Mouse (Mus musculus): Measurements from ENCODE around the gene Crybb2.

The Crybb2 gene

DNA sequence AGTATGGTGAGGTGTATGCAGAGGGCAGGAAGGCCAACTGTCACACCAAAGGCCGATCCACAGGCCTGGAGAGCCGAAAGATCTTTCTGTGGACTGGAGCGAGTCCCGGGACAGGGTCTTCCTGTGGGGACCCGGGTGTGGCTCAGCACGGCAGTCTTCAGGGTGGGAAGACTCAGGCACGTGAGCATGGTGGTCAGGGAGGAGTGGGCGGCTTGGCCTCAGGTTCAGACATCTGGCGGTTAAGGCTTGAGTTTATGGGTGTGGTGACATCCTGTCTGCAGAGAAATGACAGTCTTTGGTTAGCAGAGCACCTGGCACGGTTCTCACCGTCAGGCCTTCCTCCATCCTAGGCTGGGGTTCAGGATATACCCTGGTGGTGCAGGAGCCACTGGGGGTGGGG is 20.8 kb upstream of the Crybb2 start:
- DNase-seq (ENCODE audit: low read depth, low spot score), result no peak

DNA sequence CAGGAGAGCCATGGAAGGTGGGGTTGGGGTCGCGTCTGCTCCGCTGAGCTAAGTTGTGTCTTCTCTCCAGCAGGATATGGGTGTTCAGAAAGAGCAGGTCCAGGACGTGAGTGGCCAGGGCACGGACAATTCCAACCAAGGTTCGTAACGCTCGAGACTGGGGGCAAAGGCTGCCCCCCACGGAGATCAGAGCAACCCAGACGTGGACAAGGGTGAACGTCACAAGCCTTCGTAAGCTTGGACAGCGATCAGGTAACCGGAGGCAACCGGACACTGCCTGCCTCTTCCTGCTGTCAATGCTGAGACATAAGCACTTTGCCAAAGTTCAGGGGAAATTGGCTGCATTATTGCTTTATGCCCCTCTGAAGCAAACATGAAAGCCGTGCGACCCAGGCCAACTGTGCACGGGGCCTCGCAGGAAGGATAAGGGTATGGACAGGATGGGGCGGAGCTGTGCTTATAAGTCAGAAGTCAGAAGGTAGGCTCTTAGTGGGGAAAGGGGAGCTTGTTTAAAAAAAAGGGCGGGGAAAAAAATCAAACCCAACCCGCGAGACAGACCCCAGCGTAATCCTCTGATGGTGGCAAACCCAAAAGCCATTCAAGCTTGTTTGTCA is 20.3 kb upstream of the Crybb2 start:
- DNase-seq (ENCODE audit: low read depth, low spot score), result no peak

DNA sequence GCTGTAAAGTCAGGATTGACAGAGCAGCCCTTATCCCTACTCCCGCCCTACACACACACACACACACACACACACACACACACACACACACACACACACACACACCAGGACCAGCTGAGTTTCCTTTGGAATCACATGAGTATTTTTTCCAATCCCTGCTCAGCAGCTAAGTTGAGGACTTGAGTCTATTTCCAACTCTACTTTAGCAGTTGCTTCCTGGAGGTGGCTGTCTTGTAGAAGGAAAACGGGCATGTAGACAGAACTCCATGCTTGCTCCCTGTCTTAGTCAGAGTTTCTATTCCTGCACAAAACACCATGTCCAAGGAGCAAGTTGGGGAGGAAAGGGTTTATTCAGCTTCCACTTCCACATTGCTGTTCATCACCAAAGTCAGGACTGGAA is 17.5 kb upstream of the Crybb2 start:
- no peak for DNase-seq (ENCODE audit: low read depth, low spot score)

DNA sequence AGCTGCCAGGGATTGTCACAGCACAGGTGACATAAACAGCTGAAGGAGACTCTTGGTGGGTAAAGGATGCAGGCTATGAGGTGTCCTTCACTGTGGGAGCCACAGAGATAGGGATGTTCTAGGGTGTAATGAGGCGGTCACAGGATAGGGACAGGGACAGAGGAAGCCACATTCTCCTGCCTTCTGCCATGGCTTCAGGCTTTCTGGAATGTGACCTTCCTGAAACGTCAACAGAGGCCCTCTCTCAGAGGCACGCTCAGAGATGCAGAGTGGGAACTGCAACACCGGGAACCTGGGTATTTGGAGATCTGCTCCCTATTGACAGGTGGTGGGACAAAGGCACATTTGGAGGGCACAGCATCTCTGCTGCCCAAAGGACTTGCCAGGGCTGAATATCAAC is 17.1 kb upstream of the Crybb2 start:
- DNase-seq (ENCODE audit: low read depth, low spot score), result no peak

DNA sequence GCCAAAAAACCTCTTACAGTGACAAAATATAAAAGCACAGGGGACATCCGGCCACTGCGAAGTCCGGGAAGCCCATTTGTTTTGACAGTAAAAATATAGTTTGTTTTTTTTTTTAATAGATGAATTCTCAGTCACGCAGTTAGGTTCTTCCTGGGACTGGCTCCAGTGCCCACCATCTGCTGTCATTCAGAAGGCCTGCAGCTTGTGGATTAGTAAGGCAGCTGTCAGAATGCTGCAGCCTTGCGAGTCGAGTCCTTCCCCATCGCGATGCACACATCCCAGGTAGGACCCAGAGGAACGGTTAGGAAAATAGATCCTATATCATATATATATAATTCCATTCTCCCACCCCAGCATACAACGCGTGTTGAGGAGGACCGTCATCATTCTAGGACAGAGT is 16.5 kb upstream of the Crybb2 start:
- no peak for DNase-seq (ENCODE audit: low read depth, low spot score)

DNA sequence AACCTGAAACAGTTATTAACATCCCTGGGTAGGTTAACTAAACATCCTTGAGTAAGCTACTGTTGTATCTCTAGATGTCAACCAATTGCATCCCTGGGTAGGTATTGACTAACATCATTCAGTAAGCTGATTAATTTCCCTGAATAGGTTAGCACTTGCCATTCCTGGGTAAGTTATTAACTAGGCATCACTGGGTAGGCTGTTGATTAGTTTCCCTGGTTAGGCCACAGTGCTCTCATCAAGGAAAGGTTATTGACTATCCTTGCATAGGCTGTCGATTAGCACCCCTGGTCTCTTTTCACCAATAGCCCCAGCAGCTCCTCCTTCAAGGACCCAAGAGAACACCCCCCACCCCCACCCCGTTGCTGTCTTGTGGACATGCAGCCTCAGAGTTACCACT is 16.0 kb upstream of the Crybb2 start:
- no peak for DNase-seq (ENCODE audit: low read depth, low spot score)

DNA sequence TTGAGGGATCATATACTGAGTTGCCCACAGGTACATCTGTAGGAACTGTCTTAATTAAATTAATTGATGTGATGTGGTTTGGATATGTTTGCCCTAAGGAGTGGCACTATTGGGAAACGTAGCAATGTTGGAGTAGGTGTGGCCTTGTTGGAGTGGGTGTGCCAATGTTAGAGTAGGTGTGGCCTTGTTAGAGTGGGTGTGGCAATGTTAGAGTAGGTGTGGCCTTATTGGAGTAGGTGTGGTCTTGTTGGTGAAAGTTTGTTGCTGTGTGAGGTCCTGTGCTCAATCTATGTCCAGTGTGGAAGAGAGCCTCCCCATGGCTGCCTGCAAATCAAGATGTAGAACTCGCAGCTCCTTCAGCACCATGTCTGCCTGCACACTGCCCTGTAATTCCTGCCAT is 14.4 kb upstream of the Crybb2 start:
- DNase-seq (ENCODE audit: low read depth, low spot score), result no peak

DNA sequence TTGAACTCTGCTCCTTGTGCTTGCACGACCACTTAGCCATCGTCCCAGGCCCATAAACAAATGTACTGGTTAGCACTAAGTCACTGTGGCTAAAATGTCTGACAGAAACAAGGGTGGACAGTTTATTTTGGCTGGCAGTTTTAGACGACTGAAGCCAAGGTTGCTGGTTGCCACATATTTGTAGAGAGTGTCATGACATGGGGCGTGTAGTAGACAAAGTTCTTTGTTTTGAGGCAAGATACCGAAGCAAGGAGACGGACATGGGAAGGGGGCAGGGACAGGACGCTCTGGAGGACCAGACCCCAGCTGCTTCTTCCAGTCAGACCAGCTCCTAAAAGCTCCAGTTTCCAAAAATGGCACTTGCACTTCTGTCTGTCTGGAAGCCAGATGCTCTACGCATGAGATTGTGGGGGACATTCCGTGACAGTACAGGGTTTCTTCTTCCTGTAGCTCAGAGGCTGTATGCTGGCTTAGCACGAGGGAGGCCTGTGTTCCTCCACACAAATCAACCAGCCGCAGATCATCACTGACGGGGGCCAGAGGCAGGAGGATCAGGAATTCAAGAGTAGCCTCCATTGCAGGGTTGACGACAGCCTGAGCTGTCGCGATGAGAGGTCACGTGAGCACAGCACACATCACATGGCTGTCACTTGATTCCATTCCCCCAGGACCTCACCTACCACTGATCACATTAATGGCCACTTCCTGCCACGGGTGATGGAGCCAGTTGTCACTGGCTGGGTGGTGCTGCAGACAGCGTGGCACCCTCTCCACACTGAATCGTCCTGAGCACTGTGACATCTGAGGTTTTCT is 12.6 kb upstream of the Crybb2 start:
- DNase-seq (ENCODE audit: low read depth, low spot score), result no peak

DNA sequence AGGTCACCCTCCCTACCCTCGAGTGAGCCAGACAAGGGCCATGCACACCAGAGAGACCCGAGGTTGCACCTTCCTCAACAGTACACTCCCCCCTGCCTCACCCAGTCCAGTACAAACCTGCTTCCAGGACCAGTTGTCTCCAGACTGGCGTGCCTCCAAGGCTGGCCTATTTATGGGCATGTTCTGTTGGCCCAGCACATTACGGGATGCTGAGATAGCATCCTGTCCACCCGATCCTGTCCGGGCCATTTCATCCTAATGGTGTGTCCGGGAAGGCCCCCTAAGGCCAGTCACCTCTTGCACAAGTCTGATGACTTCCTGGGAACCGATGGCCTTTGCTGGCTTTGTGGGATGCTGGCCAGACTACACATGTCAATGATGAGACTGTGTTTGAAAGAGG is 11.5 kb upstream of the Crybb2 start, which contains the start of gene Crybb3:
Crybb3 (minus strand) TSS at position 146 of the 400 bp plus-strand sequence.
- no peak for DNase-seq (ENCODE audit: low read depth, low spot score)

DNA sequence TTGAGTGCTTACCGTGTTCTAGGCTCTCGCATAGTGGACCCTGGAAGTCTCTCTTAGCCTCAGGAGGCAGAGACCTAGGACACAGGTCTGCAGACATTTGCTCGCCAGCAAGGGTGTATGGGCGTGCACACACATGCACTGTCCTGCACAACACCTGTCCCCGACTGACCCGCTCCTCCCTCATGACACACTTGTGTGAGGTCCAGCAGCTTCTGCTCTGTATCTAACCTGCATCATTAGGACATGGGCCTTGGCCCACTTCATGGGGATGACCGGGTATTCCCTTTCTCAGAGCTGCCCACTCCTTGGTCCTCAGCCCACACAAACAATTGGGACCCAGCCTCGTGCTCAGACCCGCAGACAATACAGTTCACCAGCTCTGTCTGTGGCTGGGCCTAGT is 11.1 kb upstream of the Crybb2 start:
- DNase-seq (ENCODE audit: low read depth, low spot score), result no peak

DNA sequence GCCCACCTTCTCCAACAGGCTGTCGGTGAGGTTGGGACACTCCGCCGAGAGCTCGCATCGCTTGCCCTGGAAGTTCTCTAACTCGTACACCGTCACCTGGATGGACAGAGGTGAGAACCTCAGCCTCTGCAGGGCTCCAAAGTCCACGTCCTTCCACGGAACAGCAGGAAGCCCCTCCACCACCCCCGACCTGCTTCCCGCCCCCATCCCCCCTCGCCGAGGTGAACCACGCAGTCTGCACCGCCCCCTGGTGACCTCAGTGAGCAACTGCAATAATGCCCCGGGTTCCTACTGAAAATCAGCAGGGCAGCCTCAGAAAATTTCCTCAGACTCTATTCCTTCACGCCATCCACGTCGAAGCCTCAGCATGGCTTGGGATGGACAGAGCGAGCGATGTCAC is 9.9 kb upstream of the Crybb2 start:
- no peak for DNase-seq (ENCODE audit: low read depth, low spot score)

DNA sequence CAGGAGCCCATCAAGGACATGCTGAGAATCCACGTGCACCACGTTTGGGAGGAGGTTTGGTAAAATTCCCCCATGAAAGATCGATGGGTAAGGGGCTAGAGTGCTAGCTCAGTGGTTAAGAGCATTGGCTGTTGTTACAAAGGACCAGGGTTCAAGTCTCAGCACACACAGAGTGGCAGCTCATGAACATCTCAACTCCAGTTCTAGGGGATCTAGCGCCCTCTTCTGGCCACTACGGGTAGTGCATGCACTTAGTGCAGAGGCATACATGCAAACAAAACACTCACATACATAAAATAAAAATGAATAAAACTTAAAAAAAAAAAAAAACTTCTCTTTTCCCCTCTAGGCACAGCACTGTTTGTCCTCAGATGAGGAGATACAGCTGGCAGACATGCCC is 8.8 kb upstream of the Crybb2 start:
- DNase-seq (ENCODE audit: low read depth, low spot score), result no peak

DNA sequence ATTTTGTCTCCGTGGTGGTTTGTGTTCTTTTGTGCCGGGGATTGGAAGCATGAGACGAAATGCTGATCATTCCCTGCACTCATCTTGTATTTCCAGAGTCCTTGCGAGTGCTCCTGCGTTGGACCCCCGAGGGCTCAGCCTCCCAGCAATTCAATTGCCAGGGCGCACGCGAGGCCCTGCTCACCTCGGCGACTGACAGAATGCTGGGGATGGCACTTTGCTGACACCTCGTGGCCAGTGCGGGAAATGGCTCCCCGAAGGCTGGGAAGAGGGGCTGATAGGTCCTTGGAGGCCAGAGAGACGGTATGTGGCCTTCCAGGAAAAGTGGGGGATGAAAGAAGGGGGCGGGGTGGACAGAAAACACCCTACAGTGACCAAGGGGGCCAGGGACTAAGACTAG is 15.6 kb downstream of the Crybb2 start:
- no peak for DNase-seq (ENCODE audit: low read depth, low spot score)

DNA sequence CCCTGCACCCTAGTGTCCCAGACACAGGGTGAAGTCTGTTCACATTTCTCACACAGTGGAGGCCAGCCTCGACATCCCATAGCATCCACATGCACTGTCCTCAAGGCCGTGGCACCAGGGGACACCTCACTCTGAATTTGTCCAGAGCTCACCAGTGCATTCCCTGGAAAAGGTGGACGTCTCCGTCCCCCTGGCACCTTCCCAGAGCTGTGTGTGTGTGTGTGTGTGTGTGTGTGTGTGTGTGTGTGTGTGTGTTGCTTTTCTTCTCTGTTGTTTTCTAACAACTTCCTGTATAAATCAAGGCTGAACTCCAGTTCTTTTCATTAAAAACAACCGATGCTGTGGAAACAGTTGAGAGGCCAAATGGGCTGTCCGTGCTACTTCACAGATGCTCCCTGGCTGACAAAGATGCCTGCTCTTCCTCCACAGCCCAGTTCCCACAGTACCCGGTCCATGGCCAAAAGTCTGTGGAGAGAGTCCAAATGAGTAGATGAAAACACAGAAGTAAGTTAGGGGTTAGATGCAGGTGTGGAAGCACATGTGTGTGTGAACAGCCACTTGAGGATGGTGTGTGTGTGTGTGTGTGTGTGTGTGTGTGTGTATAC is 19.2 kb downstream of the Crybb2 start:
- no peak for DNase-seq (ENCODE audit: low read depth, low spot score)

DNA sequence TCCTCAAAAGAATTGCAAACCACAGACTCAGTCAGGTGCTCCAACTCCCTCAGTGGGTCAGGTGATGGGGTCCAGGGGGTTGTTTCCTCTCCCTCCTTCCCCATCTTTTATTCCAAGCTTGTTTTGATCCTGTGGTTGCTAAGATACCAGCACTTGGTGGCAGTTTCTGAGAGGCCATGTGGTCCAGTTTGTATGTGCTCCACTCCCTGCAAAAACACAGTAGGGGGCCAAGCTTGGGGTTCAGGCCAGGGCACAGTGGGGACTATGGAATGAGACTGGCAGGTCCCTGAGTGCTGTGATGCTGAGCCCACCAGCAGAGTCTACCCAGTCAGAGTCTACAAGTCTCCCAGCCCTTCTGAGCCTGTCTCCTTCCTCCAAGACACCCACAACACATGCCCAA is 20.0 kb downstream of the Crybb2 start:
- DNase-seq (ENCODE audit: low read depth, low spot score), result no peak

DNA sequence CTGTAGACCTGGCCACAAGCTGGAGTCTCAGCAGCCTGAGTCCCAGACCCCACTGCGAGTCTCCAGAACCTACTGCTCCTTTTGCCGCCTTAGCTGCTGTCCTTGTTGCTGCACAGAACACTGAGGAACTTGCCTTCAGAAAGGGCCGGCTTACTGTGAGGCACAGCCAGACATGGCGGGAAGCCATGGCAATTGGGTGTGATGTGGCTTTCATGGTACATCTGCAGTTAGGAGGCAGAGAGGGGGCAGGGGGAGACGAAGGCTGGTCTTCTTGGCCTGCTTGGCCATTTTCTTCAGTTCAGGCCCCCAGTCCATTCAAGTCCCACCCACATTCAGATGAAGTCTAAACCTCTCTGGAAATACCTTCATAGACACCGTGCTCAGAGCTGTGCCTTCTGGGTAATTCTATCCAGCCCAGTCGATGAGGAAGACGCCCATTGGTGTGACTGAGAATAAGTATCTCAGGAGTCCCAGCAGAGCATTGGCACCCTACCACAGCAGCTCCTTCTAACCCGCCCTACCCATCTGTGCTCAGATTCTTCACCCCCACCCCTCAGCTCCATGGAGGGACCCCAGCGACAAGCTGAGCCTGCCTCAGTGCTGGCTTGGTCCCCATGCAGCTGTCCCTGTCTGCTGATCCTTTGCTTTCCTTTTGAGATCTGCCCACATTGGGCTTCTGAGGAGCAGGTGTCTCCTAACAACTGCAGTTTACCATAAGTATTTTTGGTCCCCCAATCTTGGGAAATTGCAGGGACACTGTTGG is 24.2 kb downstream of the Crybb2 start:
- DNase-seq (ENCODE audit: low read depth, low spot score), result no peak

DNA sequence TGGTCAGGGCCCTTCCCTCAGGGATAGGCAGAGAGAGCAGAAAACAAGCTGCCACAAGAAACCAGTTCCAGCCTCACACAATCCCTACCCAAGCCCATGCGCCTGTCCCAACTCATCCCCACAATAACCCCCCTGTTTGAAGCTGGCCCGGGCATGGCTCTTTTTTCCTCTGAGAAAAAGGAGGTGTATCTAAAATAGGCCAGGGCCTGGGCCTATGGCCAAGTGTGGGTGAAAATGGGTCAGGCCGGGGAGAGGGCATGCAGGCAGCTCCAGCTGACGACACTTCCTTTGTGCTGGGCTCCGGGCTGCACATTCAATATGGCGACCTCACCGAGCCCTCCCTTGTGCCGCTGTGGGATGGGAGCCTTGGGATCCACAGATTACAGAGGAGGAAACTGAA is 26.4 kb downstream of the Crybb2 start:
- no peak for DNase-seq (ENCODE audit: low read depth, low spot score)

DNA sequence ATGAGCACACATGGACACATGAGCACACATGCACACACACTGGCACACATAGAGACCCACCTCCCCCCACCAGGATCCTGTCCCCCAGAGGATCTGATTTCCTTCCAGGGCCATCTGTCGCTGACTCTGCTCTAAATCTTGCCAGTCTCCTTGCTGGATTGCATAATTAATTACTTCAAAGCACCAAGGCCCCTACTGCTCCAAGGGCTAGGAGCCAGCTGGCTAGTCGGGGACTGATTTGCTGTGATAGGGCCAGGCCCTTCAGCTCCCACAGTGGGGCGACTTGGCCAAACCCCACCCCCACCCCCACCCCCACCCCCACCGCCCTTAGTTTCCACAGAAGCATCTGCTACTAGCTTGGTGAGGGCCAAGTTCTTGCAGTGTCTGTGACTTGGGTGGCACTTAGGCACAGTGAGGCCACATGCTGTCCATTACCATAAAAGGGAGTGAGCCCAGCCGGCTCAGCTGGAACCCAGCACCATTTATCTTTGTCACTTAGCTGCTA is 28.3 kb downstream of the Crybb2 start:
- DNase-seq (ENCODE audit: low read depth, low spot score), result no peak

DNA sequence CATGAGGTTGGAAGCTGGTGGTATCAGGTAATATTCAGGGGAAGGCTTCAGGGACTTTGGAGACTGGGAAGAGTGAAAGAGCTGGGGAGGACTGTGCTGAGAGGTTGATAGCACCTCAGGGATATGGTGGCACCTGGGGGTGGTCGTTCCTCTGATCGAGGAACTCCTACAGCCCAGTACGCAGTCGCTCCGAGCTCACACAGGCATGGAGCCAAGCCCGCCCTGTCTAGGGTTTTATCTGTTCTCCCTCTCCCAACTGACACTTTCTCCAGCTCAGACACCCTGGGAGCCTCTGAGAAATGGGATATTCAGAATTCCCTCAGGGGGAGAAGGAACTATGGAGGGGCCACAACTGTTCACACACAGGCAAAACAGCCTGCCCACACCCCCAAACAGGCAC is 29.1 kb downstream of the Crybb2 start:
- no peak for DNase-seq (ENCODE audit: low read depth, low spot score)

DNA sequence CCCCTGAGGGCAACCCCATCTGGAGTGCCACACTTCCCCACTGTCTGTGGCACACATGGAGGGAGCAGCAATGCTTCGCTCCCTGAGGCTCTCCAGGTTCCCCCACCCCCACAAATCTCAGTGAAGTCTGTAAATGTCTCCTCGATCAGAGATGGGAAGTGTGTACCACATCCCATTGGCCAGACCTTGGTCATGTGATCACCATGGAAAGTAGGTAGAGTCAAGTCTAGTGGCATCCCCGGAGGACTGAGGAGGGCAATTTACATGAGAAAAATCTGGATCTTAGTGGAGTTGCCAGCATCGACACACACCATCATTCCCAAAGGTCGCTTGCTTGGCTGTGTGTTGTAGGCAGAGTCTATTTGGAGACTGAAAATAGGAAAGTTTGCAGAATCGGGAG is 31.3 kb downstream of the Crybb2 start:
- DNase-seq (ENCODE audit: low read depth, low spot score), result no peak

DNA sequence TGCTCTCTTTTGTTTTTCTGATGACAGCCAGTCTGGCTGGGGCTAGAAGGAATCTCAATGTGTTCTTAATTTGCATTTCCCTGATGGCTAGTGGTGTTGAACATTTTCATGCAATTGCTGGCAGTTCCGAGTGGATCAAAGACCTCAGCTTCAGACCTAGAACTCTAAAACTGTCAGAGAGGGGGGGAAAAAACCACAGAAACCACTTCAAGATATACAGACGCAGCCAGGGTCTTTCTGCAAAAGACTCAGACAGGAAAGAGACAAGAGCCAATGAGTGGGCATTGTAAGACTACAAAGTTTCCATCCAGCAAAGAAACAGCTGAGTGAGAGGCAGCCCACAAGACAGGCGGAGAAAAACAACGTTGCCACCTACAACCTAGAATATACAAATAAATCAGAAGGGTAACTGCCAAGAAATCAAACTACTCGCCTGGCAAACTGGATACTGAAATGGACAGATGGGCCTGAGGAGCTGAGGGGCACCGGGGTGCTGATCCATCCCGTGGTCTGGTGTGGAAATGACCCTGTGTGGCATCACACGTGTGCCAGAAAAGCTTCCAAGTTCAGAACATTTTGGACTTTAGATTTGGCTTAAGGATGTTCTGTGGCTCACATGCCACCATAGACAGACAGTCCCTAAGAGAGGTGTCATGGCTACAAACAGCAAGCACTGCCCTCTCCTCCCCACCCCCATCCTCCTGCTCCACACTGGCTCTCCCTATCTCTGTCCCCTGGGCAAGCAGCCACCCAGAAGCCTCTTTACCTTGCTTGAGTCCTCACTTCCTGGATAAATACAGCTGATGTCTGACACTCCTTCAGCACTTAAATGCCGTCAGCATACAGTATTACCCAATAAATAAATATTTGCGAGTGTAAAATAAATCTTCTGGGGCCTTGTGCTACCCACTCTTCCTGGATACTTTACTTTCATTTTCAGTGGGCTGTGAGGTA is 34.5 kb downstream of the Crybb2 start:
- DNase-seq (ENCODE audit: low read depth, low spot score), result no peak
